Mouse (Mus musculus): ENCODE measurements around the gene Ccdc155.

- TF ChIP-seq POLR2A (IDR thresholded peaks at IDR 0.05; ENCODE audit: low read depth, low read length) (no peak), CTCF (IDR thresholded peaks at IDR 0.05; ENCODE audit: extremely low read depth, insufficient read depth, insufficient read length, insufficient replicate concordance) (no peak)
Measured at GRCm38 (mm10) chr7:45141914-45142313, 62.8 kb downstream of the Ccdc155 start.

Data from spleen, adult 2 months (tissue).